8 mouse cellular contexts compared by ENCODE assay signal in genomic region chr3:127257279-127257925, GRCm38 (mm10).
DNase-seq lines count a peak whose midpoint lies in the region; ATAC-seq and TF ChIP-seq lines count a peak whose summit lies in the region.

No protein-coding gene starts in this region.

- peak overlapping the region; percentile 43 for H3K4me3 ChIP-seq in intestine, embryonic 15.5 days (replicated peaks)
- peak overlapping the region; percentile 56 for H3K4me3 ChIP-seq in midbrain, embryonic 10.5 days
- H3K4me3 ChIP-seq in stomach, embryonic 14.5 days (ENCODE audit: low read depth, low read length), result peak overlapping the region; percentile 35
- no peak overlapping the region for H3K4me3 ChIP-seq in thymus, adult 2 months (ENCODE audit: control insufficient read depth, insufficient read depth, low read length)

- peak overlapping the region; percentile 37; the same call in 1 of the 2 replicates for H3K9ac ChIP-seq in intestine, embryonic 15.5 days
- H3K9ac ChIP-seq in stomach, embryonic 14.5 days (replicated peaks; ENCODE audit: low read depth, low read length), result no peak overlapping the region

- TF ChIP-seq CTCF in thymus, adult 2 months (IDR thresholded peaks at IDR 0.05; ENCODE audit: borderline replicate concordance, control insufficient read depth, extremely low read depth, insufficient read depth, low read length, poor library complexity), result no peak

- H3K36me3 ChIP-seq in intestine, embryonic 15.5 days, result no peaks in the 10 kb centered on the region
- H3K36me3 ChIP-seq in midbrain, embryonic 10.5 days, result no peaks in the 10 kb centered on the region
- no peaks in the 10 kb centered on the region for H3K36me3 ChIP-seq in stomach, embryonic 14.5 days (ENCODE audit: control insufficient read depth, insufficient read depth, low read length)
- H3K36me3 ChIP-seq in thymus, adult 2 months (ENCODE audit: control insufficient read depth, insufficient read depth, low read length), result no peaks in the 10 kb centered on the region

- H3K4me1 ChIP-seq in intestine, embryonic 15.5 days (replicated peaks), result no peaks in the 10 kb centered on the region; the same call in 1 of the 2 replicates
- H3K4me1 ChIP-seq in midbrain, embryonic 10.5 days, result peaks cover 43% of the 10 kb centered on the region
- no peaks in the 10 kb centered on the region for H3K4me1 ChIP-seq in stomach, embryonic 14.5 days (ENCODE audit: control insufficient read depth, insufficient read depth, low read length)
- H3K4me1 ChIP-seq in thymus, adult 2 months (replicated peaks; ENCODE audit: control insufficient read depth, insufficient read depth, low read length), result no peaks in the 10 kb centered on the region

- under 1% methylated on average over 13 of the region's 13 CpGs for WGBS in intestine, embryonic 15.5 days
- WGBS in midbrain, embryonic 10.5 days, result under 1% methylated on average over 13 of the region's 13 CpGs
- WGBS in stomach, embryonic 14.5 days, result under 1% methylated on average over 13 of the region's 13 CpGs
- WGBS in thymus, adult 2 months, result 7% methylated on average over 13 of the region's 13 CpGs

- no peaks in the 10 kb centered on the region for H3K9me3 ChIP-seq in intestine, embryonic 15.5 days
- no peaks in the 10 kb centered on the region for H3K9me3 ChIP-seq in midbrain, embryonic 10.5 days (replicated peaks)
- H3K9me3 ChIP-seq in stomach, embryonic 14.5 days (ENCODE audit: control insufficient read depth, low read depth, low read length), result no peaks in the 10 kb centered on the region

- intact Hi-C loops in gastrocnemius, postnatal 36 days (cut with DNase I), result no loop called here
- intact Hi-C loops in left cerebral cortex, postnatal 10 days (cut with DNase I), result no loop called here

- peak overlapping the region; percentile 82 for H3K4me2 ChIP-seq in intestine, embryonic 15.5 days (replicated peaks)
- H3K4me2 ChIP-seq in stomach, embryonic 14.5 days (replicated peaks; ENCODE audit: low read depth, low read length), result peak overlapping the region; percentile 65

- peak; percentile 70 for DNase-seq in WW6 (ENCODE audit: low read depth, low spot score)
- peak; percentile 95 for DNase-seq in embryo, embryonic 10 days (ENCODE audit: low spot score)
- peak; percentile 29 to 46 for DNase-seq in gastrocnemius, postnatal 36 days
- peak; percentile 37 to 81 for DNase-seq in left cerebral cortex, postnatal 10 days (ENCODE audit: extremely low spot score in 1 of 2, low spot score in 2 of 2)
- peak; percentile 91 for DNase-seq in midbrain, embryonic 10.5 days (ENCODE audit: low spot score)
- DNase-seq in thymus, adult 2 months, result no peak

- H3K27me3 ChIP-seq in intestine, embryonic 15.5 days (replicated peaks), result no peaks in the 10 kb centered on the region
- no peaks in the 10 kb centered on the region for H3K27me3 ChIP-seq in midbrain, embryonic 10.5 days (ENCODE audit: low read depth, poor library complexity, severe bottlenecking)
- H3K27me3 ChIP-seq in stomach, embryonic 14.5 days (ENCODE audit: control insufficient read depth, insufficient read depth, low read length), result no peaks in the 10 kb centered on the region
- no peaks in the 10 kb centered on the region for H3K27me3 ChIP-seq in thymus, adult 2 months (ENCODE audit: control insufficient read depth, insufficient read depth, low read length)

- no peak for TF ChIP-seq POLR2A in thymus, adult 2 months (IDR thresholded peaks at IDR 0.05; ENCODE audit: control insufficient read depth, extremely low read depth, insufficient read depth, low read length, poor library complexity)

- peak overlapping the region; percentile 78 for H3K27ac ChIP-seq in intestine, embryonic 15.5 days
- peak overlapping the region; percentile 91 for H3K27ac ChIP-seq in midbrain, embryonic 10.5 days (replicated peaks)
- peak overlapping the region; percentile 84 for H3K27ac ChIP-seq in stomach, embryonic 14.5 days (ENCODE audit: low read length)
- H3K27ac ChIP-seq in thymus, adult 2 months (ENCODE audit: control insufficient read depth, insufficient read depth, low read length), result no peak overlapping the region

- ATAC-seq in intestine, embryonic 15.5 days, result peak; percentile 97
- peak; percentile 96 for ATAC-seq in stomach, embryonic 14.5 days (ENCODE audit: insufficient number of reproducible peaks, insufficient read depth, low FRiP score, low read depth)
